Comparison of ENCODE assay signal across 7 mouse cellular contexts in genomic region chr1:135105124-135105523, GRCm38 (mm10). TPM values are rescaled to one million over a fixed set of nuclear protein-coding genes. Genes with fewer than 3 reads are reported as not detected.
A peak's percentile ranks its signal among the peaks of the same experiment; 100 is the strongest.
DNase-seq lines count a peak whose midpoint lies in the region; ATAC-seq and TF ChIP-seq lines count a peak whose summit lies in the region.

Gene Lgr6, minus strand, starts transcription at chr1:135105276.

- peak within 1 kb of the TSS; percentile 28 for H3K4me3 ChIP-seq in testis, adult 2 months (ENCODE audit: control insufficient read depth, low read depth, low read length)
- H3K4me3 ChIP-seq in forebrain, embryonic 15.5 days = peak within 1 kb of the TSS; percentile 38
- H3K4me3 ChIP-seq in intestine, postnatal 0 days (ENCODE audit: low read depth, low read length) = peak within 1 kb of the TSS; percentile 33

- WGBS in forebrain, embryonic 15.5 days = under 1% methylated on average over 40 of the region's 40 CpGs
- under 1% methylated on average over 40 of the region's 40 CpGs for WGBS in intestine, postnatal 0 days

- peak within 1 kb of the TSS; percentile 24; the same call in 1 of the 2 replicates for H3K9ac ChIP-seq in forebrain, embryonic 15.5 days (replicated peaks)
- no peak within 1 kb of the TSS for H3K9ac ChIP-seq in intestine, postnatal 0 days (ENCODE audit: low read depth, low read length)

- no peaks in the 10 kb centered on the region for H3K27me3 ChIP-seq in testis, adult 2 months (ENCODE audit: control insufficient read depth, insufficient read depth, low read length)
- peaks cover 40% of the 10 kb centered on the region for H3K27me3 ChIP-seq in forebrain, embryonic 15.5 days
- peaks cover 41% of the 10 kb centered on the region for H3K27me3 ChIP-seq in intestine, postnatal 0 days (replicated peaks; ENCODE audit: control insufficient read depth, insufficient read depth, low read length)

- ATAC-seq in forebrain, embryonic 15.5 days (replicated peaks) = no peak; the same call in 1 of the 2 replicates
- ATAC-seq in intestine, postnatal 0 days = peak; percentile 15; the same call in 1 of the 2 replicates
- no peak for ATAC-seq in erythroblast, adult 5-6 weeks (replicated peaks; ENCODE audit: low FRiP score, poor library complexity, severe bottlenecking)

- peak within 1 kb of the TSS; percentile 74 for H3K4me2 ChIP-seq in forebrain, embryonic 15.5 days (replicated peaks)
- peak within 1 kb of the TSS; percentile 65 for H3K4me2 ChIP-seq in intestine, postnatal 0 days (replicated peaks; ENCODE audit: low read depth)

- TF ChIP-seq CTCF in testis, adult 2 months (IDR thresholded peaks at IDR 0.05; ENCODE audit: control insufficient read depth, insufficient read depth, insufficient replicate concordance, low read depth, low read length) = no peak
- no peak for TF ChIP-seq CTCF in intestine, postnatal 0 days (IDR thresholded peaks at IDR 0.05; ENCODE audit: low read depth)

- no peaks in the 10 kb centered on the region for H3K9me3 ChIP-seq in forebrain, embryonic 15.5 days
- no peaks in the 10 kb centered on the region for H3K9me3 ChIP-seq in intestine, postnatal 0 days (ENCODE audit: control insufficient read depth)

- DNase-seq in testis, postnatal 14 days (ENCODE audit: low spot score) = no peak
- peak; percentile 40 for DNase-seq in neural tube, embryonic 10.5 days (ENCODE audit: extremely low spot score, low spot score)
- no peak for DNase-seq in spleen, adult 18-20 months

- H3K4me1 ChIP-seq in testis, adult 2 months (ENCODE audit: control insufficient read depth, insufficient read depth, low read length) = peaks cover 9% of the 10 kb centered on the region
- H3K4me1 ChIP-seq in forebrain, embryonic 15.5 days = peaks cover 12% of the 10 kb centered on the region
- H3K4me1 ChIP-seq in intestine, postnatal 0 days (replicated peaks; ENCODE audit: control insufficient read depth, insufficient read depth, low read length) = 0 out of 2 replicates have a peak, but pooled peaks cover 3% of the 10 kb centered on the region

- no peak for TF ChIP-seq POLR2A in testis, adult 2 months (IDR thresholded peaks at IDR 0.05; ENCODE audit: control insufficient read depth, low read depth, low read length)

- H3K36me3 ChIP-seq in testis, adult 2 months (ENCODE audit: control insufficient read depth, insufficient read depth, low read length) = no peaks in the 10 kb centered on the region
- no peaks in the 10 kb centered on the region for H3K36me3 ChIP-seq in forebrain, embryonic 15.5 days
- no peaks in the 10 kb centered on the region for H3K36me3 ChIP-seq in intestine, postnatal 0 days (ENCODE audit: control insufficient read depth, insufficient read depth)

- H3K27ac ChIP-seq in testis, adult 2 months (ENCODE audit: control insufficient read depth, insufficient read depth, low read depth, low read length) = no peak within 1 kb of the TSS
- no peak within 1 kb of the TSS for H3K27ac ChIP-seq in forebrain, embryonic 15.5 days (replicated peaks)
- no peak within 1 kb of the TSS for H3K27ac ChIP-seq in intestine, postnatal 0 days (ENCODE audit: low read depth, low read length)

RNA-seq across cellular contexts. Expression of gene Lgr6, which starts in this region (rescaled TPM):
- polyA plus RNA-seq in testis, adult 2 months (2012; rRNA removed) = 3.0 and 3.8 TPM in 2 replicates
- polyA plus RNA-seq in forebrain, embryonic 15.5 days (2015; fragmentation: Nextera tagmentation; extraction: Ambion mirVana) = 0.41 and 0.61 TPM in 2 replicates
- 0.37 and 0.44 TPM in 2 replicates for polyA plus RNA-seq in intestine, postnatal 0 days (2015; fragmentation: Nextera tagmentation; extraction: Ambion mirVana)
- total RNA-seq in erythroblast, adult 5-6 weeks (2015; ENCODE audit: low replicate concordance) = not detected in 2 replicates
- not detected in 2 replicates for total RNA-seq in erythroblast, adult 5-6 weeks (2017; ENCODE audit: low replicate concordance)

Comparison
In these comparisons a context has a peak if more than half of its experiments do, and no peak if none do; other contexts are left out.
1. Peak in ATAC-seq, H3K4me3 ChIP-seq and H3K4me2 ChIP-seq in intestine, postnatal 0 days; RNA of the gene not detected or under 1 TPM.